Comparison of ENCODE assay signal across 25 mouse cellular contexts in genomic region chr8:128465553-128465952, GRCm38 (mm10).
DNase-seq lines count a peak whose midpoint lies in the region; ATAC-seq and TF ChIP-seq lines count a peak whose summit lies in the region.
"Had no signal": no experiment of that assay in that cellular context is flagged by ENCODE, and none has a peak within 500 bp of the region (broad histone marks: within the 10 kb centered on the region; RNA-seq: fewer than 3 reads in every experiment).

No protein-coding gene starts in this region.

- no peaks in the 10 kb centered on the region for H3K9me3 ChIP-seq in liver, embryonic 11.5 days (ENCODE audit: control insufficient read depth, low read length)
- H3K9me3 ChIP-seq: embryonic facial prominence, embryonic 10.5 days; G1E; heart, embryonic 12.5 days; limb, embryonic 13.5 days; liver, embryonic 15.5 days; midbrain, embryonic 15.5 days had no signal

- ATAC-seq in liver, embryonic 11.5 days (replicated peaks; ENCODE audit: low FRiP score): no peak
- ATAC-seq: forebrain, postnatal 0 days; midbrain, embryonic 15.5 days had no signal

- H3K4me3 ChIP-seq in liver, adult 2 months (ENCODE audit: insufficient read depth, low read depth, low read length): no peak overlapping the region
- H3K4me3 ChIP-seq in liver, embryonic 11.5 days (ENCODE audit: low read depth, low read length): no peak overlapping the region
- no peak overlapping the region for H3K4me3 ChIP-seq in embryonic fibroblast, embryonic 13.5 days (ENCODE audit: insufficient read depth, low read length)
- H3K4me3 ChIP-seq: embryonic facial prominence, embryonic 10.5 days; heart, embryonic 12.5 days; limb, embryonic 13.5 days; liver, embryonic 15.5 days; midbrain, embryonic 15.5 days had no signal

- H3K27ac ChIP-seq in liver, adult 2 months (replicated peaks; ENCODE audit: insufficient read depth, low read depth, low read length): peak overlapping the region; percentile 98
- H3K27ac ChIP-seq in liver, embryonic 11.5 days (ENCODE audit: low read depth, low read length): no peak overlapping the region
- H3K27ac ChIP-seq in embryonic fibroblast, embryonic 13.5 days (ENCODE audit: insufficient read depth, low read length): peak overlapping the region; percentile 81; the same call in 1 of the 2 replicates
- H3K27ac ChIP-seq: embryonic facial prominence, embryonic 10.5 days; hindbrain, embryonic 14.5 days; limb, embryonic 13.5 days; liver, embryonic 15.5 days; midbrain, embryonic 15.5 days had no signal

- no peak for TF ChIP-seq POLR2A in liver, adult 2 months (IDR thresholded peaks at IDR 0.05; ENCODE audit: extremely low read depth, insufficient read depth, low read length)
- TF ChIP-seq POLR2A in embryonic fibroblast, embryonic 13.5 days (IDR thresholded peaks at IDR 0.05; ENCODE audit: low read depth, low read length): no peak

- 20% methylated on average over 2 of the region's 2 CpGs for WGBS in liver, adult 2 months
- WGBS in liver, embryonic 11.5 days: 89% methylated on average over 2 of the region's 2 CpGs

- no peaks in the 10 kb centered on the region for H3K27me3 ChIP-seq in liver, adult 2 months (ENCODE audit: control insufficient read depth, insufficient read depth, low read length)
- no peaks in the 10 kb centered on the region for H3K27me3 ChIP-seq in liver, embryonic 11.5 days (replicated peaks; ENCODE audit: control insufficient read depth, insufficient read depth, low read length)
- H3K27me3 ChIP-seq: CH12.LX; heart, embryonic 12.5 days; limb, embryonic 13.5 days; liver, embryonic 15.5 days; midbrain, embryonic 15.5 days had no signal

- intact Hi-C loops in heart, postnatal 36 days (cut with DNase I): no loop called here

- TF ChIP-seq CTCF in liver, adult 2 months (IDR thresholded peaks at IDR 0.05; ENCODE audit: low read depth, low read length): no peak
- no peak for TF ChIP-seq CTCF in embryonic fibroblast, embryonic 13.5 days (IDR thresholded peaks at IDR 0.05; ENCODE audit: borderline replicate concordance, insufficient read depth, low read length)

- peaks cover 4% of the 10 kb centered on the region; the same call in 1 of the 2 replicates for H3K79me2 ChIP-seq in liver, adult 2 months (ENCODE audit: control insufficient read depth, insufficient read depth, low read length)

- no peak overlapping the region for H3K4me2 ChIP-seq in liver, embryonic 11.5 days
- H3K4me2 ChIP-seq: heart, embryonic 12.5 days; hindbrain, embryonic 14.5 days; limb, embryonic 13.5 days; liver, embryonic 15.5 days; midbrain, embryonic 15.5 days had no signal

- peaks cover 50% of the 10 kb centered on the region for H3K36me3 ChIP-seq in liver, adult 2 months (ENCODE audit: control insufficient read depth, insufficient read depth, low read length)
- 0 out of 2 replicates have a peak, but pooled peaks cover 3% of the 10 kb centered on the region for H3K36me3 ChIP-seq in liver, embryonic 11.5 days (ENCODE audit: control insufficient read depth, insufficient read depth, low read length)
- H3K36me3 ChIP-seq: G1E had no signal

- peaks cover 32% of the 10 kb centered on the region for H3K4me1 ChIP-seq in liver, adult 2 months (ENCODE audit: control insufficient read depth, insufficient read depth, low read length)
- H3K4me1 ChIP-seq in liver, embryonic 11.5 days (replicated peaks; ENCODE audit: control insufficient read depth, insufficient read depth, low read length): no peaks in the 10 kb centered on the region
- H3K4me1 ChIP-seq in embryonic fibroblast, embryonic 13.5 days (ENCODE audit: control insufficient read depth, insufficient read depth, low read length): peaks cover 14% of the 10 kb centered on the region
- H3K4me1 ChIP-seq: embryonic facial prominence, embryonic 10.5 days; limb, embryonic 13.5 days; liver, embryonic 15.5 days; midbrain, embryonic 15.5 days had no signal

- H3K9ac ChIP-seq in liver, adult 2 months (ENCODE audit: low read depth, low read length): no peak overlapping the region
- no peak overlapping the region for H3K9ac ChIP-seq in liver, embryonic 11.5 days (ENCODE audit: low read depth, low read length)
- H3K9ac ChIP-seq: forebrain, postnatal 0 days; heart, embryonic 12.5 days; hindbrain, embryonic 14.5 days; limb, embryonic 13.5 days; liver, embryonic 15.5 days; midbrain, embryonic 15.5 days had no signal

- DNase-seq in heart, adult 11 months: peak; percentile 74
- no peak for DNase-seq in heart, postnatal 36 days
- peak; percentile 72 for DNase-seq in liver, adult 2 months (ENCODE audit: extremely low read depth, low read depth, low spot score)
- DNase-seq in liver, embryonic 11.5 days (ENCODE audit: low spot score): no peak
- DNase-seq in thymus, postnatal 4 days: no peak
- no peak for DNase-seq in layer of hippocampus, postnatal 10 days (ENCODE audit: low spot score in 2 of 2)
- DNase-seq: adrenal gland, adult 8-10 months; cerebellum, adult 11-12 months; cerebellum, postnatal 10 days; forebrain, postnatal 0 days; gastrocnemius, postnatal 36 days; heart, postnatal 4 days; kidney, adult 8-10 months; kidney, postnatal 10 days; lung, postnatal 4 days; thymus, postnatal 25 days had no signal

Comparison
In these comparisons a context has a peak if more than half of its experiments do, and no peak if none do; other contexts are left out.
1. DNase-seq: peak in heart, adult 11 months (single experiment) and liver, adult 2 months (single experiment); none in heart, postnatal 36 days (0 of 2), liver, embryonic 11.5 days (single experiment), thymus, postnatal 4 days (single experiment) and layer of hippocampus, postnatal 10 days (0 of 2).